Mouse (Mus musculus) forebrain, embryonic 10.5 days (tissue): ENCODE results near the gene Marveld1. TPM values are rescaled to one million over a fixed set of nuclear protein-coding genes. Genes with fewer than 3 reads are reported as not detected.

Experiments
- DNase-seq: peaks from one replicate; pipeline ENCODE4 v3.0.0-alpha.2; 2017; ENCODE audit warnings: low spot score; ENCODE audit errors: extremely low spot score
- H3K27ac ChIP-seq: fragments of 300-500 bp; sonication (generic); 2 replicates; pipeline ENCODE4 v1.5.1; 2016; ENCODE audit warnings: mild to moderate bottlenecking
- H3K27me3 ChIP-seq: fragments of 300-500 bp; sonication (generic); 2 replicates; pipeline ENCODE4 v1.6.1; 2016; ENCODE audit warnings: mild to moderate bottlenecking; ENCODE audit not compliant: poor library complexity, severe bottlenecking
- H3K36me3 ChIP-seq: fragments of 300-500 bp; sonication (generic); replicated peaks from 2 replicates; pipeline ENCODE4 v1.6.1; 2016; ENCODE audit warnings: mild to moderate bottlenecking, moderate library complexity
- H3K4me1 ChIP-seq: fragments of 300-500 bp; sonication (generic); 2 replicates; pipeline ENCODE4 v1.6.1; 2016
- H3K4me3 ChIP-seq: fragments of 300-500 bp; sonication (generic); 2 replicates; pipeline ENCODE4 v1.5.1; 2016; ENCODE audit warnings: mild to moderate bottlenecking, moderate library complexity
- H3K9me3 ChIP-seq: fragments of 300-500 bp; sonication (generic); 2 replicates; pipeline ENCODE4 v1.6.1; 2016; ENCODE audit warnings: mild to moderate bottlenecking, moderate library complexity
- WGBS: fragments of 180-500 bp; shearing (Covaris S2); methylation state at CpG from one replicate; pipeline ENCODE4 v1.1.7; 2016; 5-methylcytosine and 5-hydroxymethylcytosine counted together
- polyA plus RNA-seq: library from polyadenylated mRNA; unstranded; fragments of >200 nt; fragmentation: Nextera tagmentation; extraction: Ambion mirVana; gene quantifications from 2 replicates; pipeline ENCODE4 v1.2.1, GENCODE M21; 2016

Marveld1 gene
- 2.4 and 3.1 TPM in 2 replicates for polyA plus RNA-seq

DNA sequence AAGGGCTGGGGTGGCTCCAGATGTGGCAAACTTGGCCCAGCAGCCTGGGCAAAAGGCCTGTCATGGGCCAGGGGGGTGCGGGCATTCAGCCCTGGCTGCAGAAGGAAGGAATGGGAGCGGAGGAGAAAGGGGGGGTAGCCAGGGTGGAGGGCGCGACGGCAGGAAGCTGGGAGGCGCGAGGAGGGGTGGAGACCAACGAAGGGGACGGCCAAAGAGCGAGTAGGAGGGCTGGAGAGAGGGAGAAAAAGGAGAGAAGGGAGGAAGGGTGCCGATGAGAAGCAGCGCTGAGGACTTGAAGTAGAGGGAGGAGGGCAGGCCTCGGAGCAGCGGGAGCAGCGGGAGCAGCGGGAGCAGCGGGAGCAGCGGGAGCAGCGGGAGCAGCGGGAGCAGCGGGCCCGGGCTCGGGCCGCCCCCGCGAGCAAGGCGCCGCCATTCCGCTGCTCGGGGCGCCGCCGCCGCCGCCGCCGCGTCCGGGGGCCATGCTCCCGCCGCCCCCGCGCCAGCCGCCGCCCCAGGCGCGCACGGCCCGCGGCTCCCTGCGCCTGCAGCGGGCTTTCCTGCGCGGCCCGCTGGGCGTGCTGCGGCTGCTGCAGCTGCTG is at the start of gene Marveld1:
Marveld1 (plus strand) TSS at position 231 of the 599 bp plus-strand sequence.
- H3K9me3 ChIP-seq, result no peaks in the 10 kb centered on the region
- WGBS, result under 1% methylated on average over 54 of the region's 57 CpGs
- DNase-seq, result peak; percentile 56
- H3K27ac ChIP-seq, result peak within 1 kb of the TSS; percentile 86
- H3K4me3 ChIP-seq, result peak within 1 kb of the TSS; percentile 68
- H3K27me3 ChIP-seq, result peaks cover 47% of the 10 kb centered on the region
- H3K36me3 ChIP-seq, result no peaks in the 10 kb centered on the region
- H3K4me1 ChIP-seq, result peaks cover 37% of the 10 kb centered on the region

DNA sequence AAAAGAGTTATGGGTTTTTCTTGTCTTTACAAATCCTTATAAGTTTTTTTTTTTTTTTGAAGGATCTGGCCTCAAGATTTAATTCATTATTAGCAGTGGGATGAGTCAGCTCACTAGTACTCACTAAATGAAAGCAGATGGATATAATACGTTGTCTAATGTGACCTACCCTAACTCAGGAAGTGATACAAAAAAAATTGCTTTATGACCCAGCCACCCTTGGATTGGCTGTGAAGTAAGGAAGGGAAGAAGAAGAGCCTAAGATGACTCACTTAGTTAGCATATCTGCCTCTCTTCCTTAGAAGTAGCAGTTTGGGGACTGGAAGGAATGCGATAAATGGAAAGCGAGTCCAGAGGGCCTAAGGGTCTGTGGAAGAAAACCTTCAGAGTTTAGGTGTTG is 47.8 kb upstream of the Marveld1 start:
- no peaks in the 10 kb centered on the region for H3K4me1 ChIP-seq
- H3K4me3 ChIP-seq, result no peak overlapping the region
- H3K27ac ChIP-seq, result no peak overlapping the region
- peaks cover 61% of the 10 kb centered on the region for H3K36me3 ChIP-seq
- 93% methylated on average over 3 of the region's 3 CpGs for WGBS
- H3K9me3 ChIP-seq, result no peaks in the 10 kb centered on the region
- DNase-seq, result no peak
- H3K27me3 ChIP-seq, result no peaks in the 10 kb centered on the region

DNA sequence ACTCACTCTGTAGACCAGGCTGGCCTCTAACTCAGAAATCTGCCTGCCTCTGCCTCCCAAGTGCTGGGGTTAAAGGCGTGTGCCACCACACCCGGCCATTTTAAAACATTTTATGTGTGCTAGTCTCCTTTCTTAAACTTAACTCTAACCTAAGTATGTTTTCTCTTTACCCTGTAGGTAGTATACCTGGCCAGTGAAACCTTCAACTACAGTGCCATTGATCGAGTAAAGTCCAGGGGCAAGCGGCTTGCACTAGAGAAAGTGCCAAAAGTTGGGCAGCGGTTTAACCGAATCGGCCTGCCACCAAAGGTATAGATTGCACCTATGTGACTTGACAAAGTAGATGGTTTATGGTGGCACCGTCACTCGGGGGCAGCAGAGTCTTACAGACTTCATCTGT is 42.5 kb upstream of the Marveld1 start:
- Histone ChIP-seq H3K27ac (no peak overlapping the region), H3K36me3 (peaks cover 70% of the 10 kb centered on the region), H3K9me3 (no peaks in the 10 kb centered on the region), H3K27me3 (no peaks in the 10 kb centered on the region), H3K4me3 (no peak overlapping the region), H3K4me1 (no peaks in the 10 kb centered on the region)
- DNase-seq, result no peak
- WGBS, result 97% methylated on average over 9 of the region's 9 CpGs

GRCm38 (mm10) chr19:42115783-42116335 is 31.3 kb upstream of the Marveld1 start:
- 90% methylated on average over 4 of the region's 4 CpGs for WGBS
- no peak for DNase-seq
- H3K9me3 ChIP-seq, result no peaks in the 10 kb centered on the region
- no peaks in the 10 kb centered on the region for H3K27me3 ChIP-seq
- H3K36me3 ChIP-seq, result peaks cover 86% of the 10 kb centered on the region
- no peak overlapping the region for H3K4me3 ChIP-seq
- H3K4me1 ChIP-seq, result no peaks in the 10 kb centered on the region
- H3K27ac ChIP-seq, result no peak overlapping the region

DNA sequence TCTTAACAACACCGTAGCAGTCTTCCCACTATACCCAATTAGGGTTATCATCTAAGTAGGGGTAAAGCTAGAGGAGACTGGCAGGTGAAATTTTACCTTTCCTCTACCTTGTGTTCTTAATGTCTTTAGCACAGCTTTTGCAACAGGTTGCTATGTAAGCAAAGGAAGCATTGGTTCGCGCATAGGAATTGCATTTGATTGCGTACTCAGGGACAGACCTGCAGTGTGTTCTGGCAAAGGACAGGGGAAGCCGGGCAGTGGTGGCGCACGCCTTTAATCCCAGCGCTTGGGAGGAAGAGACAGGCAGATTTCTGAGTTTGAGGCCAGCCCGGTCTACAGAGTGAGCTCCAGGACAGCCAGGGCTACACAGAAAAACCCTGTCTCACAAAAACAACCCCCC is 29.1 kb upstream of the Marveld1 start:
- no peak overlapping the region for H3K4me3 ChIP-seq
- H3K4me1 ChIP-seq, result no peaks in the 10 kb centered on the region
- no peaks in the 10 kb centered on the region for H3K9me3 ChIP-seq
- no peaks in the 10 kb centered on the region for H3K27me3 ChIP-seq
- H3K36me3 ChIP-seq, result peaks cover 97% of the 10 kb centered on the region
- H3K27ac ChIP-seq, result no peak overlapping the region
- 96% methylated on average over 9 of the region's 9 CpGs for WGBS
- DNase-seq, result no peak

GRCm38 (mm10) chr19:42118596-42118995 is 28.6 kb upstream of the Marveld1 start:
- Histone ChIP-seq H3K27me3 (no peaks in the 10 kb centered on the region), H3K9me3 (no peaks in the 10 kb centered on the region), H3K4me1 (no peaks in the 10 kb centered on the region), H3K27ac (no peak overlapping the region), H3K4me3 (no peak overlapping the region), H3K36me3 (peaks cover 97% of the 10 kb centered on the region)
- WGBS, result 92% methylated on average over 5 of the region's 5 CpGs
- no peak for DNase-seq

DNA sequence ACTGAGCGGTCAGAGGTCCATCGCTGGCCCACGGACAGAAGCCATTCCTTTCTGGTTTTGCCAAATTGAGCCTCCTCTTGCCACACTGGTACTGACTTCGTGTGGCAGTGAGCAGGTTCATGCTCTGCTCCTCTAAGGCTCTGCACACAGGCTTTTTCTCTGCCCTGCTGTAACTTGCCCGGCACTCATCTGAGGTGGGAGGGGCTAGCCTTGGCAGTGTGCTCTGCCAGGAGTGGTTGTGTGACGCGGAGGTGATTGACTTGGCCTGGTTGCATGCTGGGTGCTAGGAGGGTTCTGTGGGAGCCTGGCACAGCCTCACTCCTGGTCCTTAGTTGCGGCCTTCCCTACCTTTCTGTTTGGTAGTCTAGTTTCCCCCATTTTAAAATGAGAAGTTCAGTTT is 26.7 kb upstream of the Marveld1 start:
- no peak overlapping the region for H3K27ac ChIP-seq

GRCm38 (mm10) chr19:42124684-42125083 is 22.5 kb upstream of the Marveld1 start:
- Histone ChIP-seq H3K9me3 (no peaks in the 10 kb centered on the region), H3K36me3 (peaks cover 56% of the 10 kb centered on the region), H3K27me3 (peaks cover 13% of the 10 kb centered on the region), H3K4me3 (no peak overlapping the region), H3K27ac (no peak overlapping the region), H3K4me1 (peaks cover 26% of the 10 kb centered on the region)
- no peak for DNase-seq
- 89% methylated on average over 13 of the region's 13 CpGs for WGBS

More for the DNA sequence above, 26.7 kb upstream of the Marveld1 start:
- WGBS, result 96% methylated on average over 8 of the region's 8 CpGs
- no peak for DNase-seq
- no peaks in the 10 kb centered on the region for H3K9me3 ChIP-seq
- H3K4me3 ChIP-seq, result no peak overlapping the region
- peaks cover 97% of the 10 kb centered on the region for H3K36me3 ChIP-seq
- no peaks in the 10 kb centered on the region for H3K4me1 ChIP-seq
- H3K27me3 ChIP-seq, result no peaks in the 10 kb centered on the region

GRCm38 (mm10) chr19:42125501-42126218 is 21.5 kb upstream of the Marveld1 start:
- peaks cover 47% of the 10 kb centered on the region for H3K36me3 ChIP-seq
- H3K4me1 ChIP-seq, result peaks cover 34% of the 10 kb centered on the region
- no peaks in the 10 kb centered on the region for H3K9me3 ChIP-seq
- no peak overlapping the region for H3K27ac ChIP-seq
- no peak for DNase-seq
- H3K4me3 ChIP-seq, result no peak overlapping the region
- peaks cover 18% of the 10 kb centered on the region for H3K27me3 ChIP-seq
- WGBS, result 85% methylated on average over 11 of the region's 11 CpGs

DNA sequence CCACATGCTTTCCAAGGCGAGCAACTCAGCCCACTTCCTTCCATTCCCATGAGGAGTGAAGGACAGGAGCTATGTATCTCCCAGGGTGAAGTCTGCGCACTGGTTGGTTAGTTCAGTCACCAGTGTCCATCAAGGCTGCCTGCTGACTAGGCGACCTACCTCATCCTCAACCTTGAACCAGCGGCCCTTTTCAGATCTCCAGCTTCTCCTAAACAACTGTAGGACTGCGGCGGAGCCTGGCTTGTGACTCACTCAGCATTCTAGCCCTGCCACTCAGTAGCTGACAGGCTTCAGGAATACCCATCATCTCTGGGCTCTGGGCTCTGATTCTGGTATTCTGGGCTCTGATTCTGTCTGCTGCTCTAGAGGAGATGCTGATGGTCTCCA is 21.0 kb upstream of the Marveld1 start:
- WGBS, result 91% methylated on average over 6 of the region's 6 CpGs
- peaks cover 39% of the 10 kb centered on the region for H3K4me1 ChIP-seq
- DNase-seq, result no peak
- H3K4me3 ChIP-seq, result no peak overlapping the region
- peaks cover 41% of the 10 kb centered on the region for H3K36me3 ChIP-seq
- H3K27ac ChIP-seq, result no peak overlapping the region
- peaks cover 18% of the 10 kb centered on the region for H3K27me3 ChIP-seq
- no peaks in the 10 kb centered on the region for H3K9me3 ChIP-seq

GRCm38 (mm10) chr19:42127024-42127423 is 20.2 kb upstream of the Marveld1 start:
- peaks cover 40% of the 10 kb centered on the region for H3K4me1 ChIP-seq
- H3K9me3 ChIP-seq, result no peaks in the 10 kb centered on the region
- WGBS, result 92% methylated on average over 5 of the region's 5 CpGs

GRCm38 (mm10) chr19:42128052-42128740 is 19.0 kb upstream of the Marveld1 start:
- 4% methylated on average over 23 of the region's 23 CpGs for WGBS
- DNase-seq, result no peak
- Histone ChIP-seq H3K27me3 (peaks cover 18% of the 10 kb centered on the region), H3K9me3 (no peaks in the 10 kb centered on the region), H3K4me1 (peaks cover 40% of the 10 kb centered on the region), H3K4me3 (peak overlapping the region; percentile 74), H3K27ac (peak overlapping the region; percentile 88), H3K36me3 (peaks cover 22% of the 10 kb centered on the region)

More at GRCm38 (mm10) chr19:42127024-42127423, 20.2 kb upstream of the Marveld1 start:
- H3K27me3 ChIP-seq, result peaks cover 18% of the 10 kb centered on the region
- no peak overlapping the region; the same call in 1 of the 2 replicates for H3K4me3 ChIP-seq
- DNase-seq, result no peak
- H3K36me3 ChIP-seq, result peaks cover 33% of the 10 kb centered on the region
- no peak overlapping the region for H3K27ac ChIP-seq
